Mouse (Mus musculus) brain, embryonic 18.5 days (tissue): Measurements from ENCODE around the gene Gm20219.

Source experiments
- DNase-seq: peaks from one replicate; pipeline ENCODE4 v3.0.0-alpha.2; 2012; ENCODE audit warnings: low read depth, low spot score

Gene Gm20219

DNA sequence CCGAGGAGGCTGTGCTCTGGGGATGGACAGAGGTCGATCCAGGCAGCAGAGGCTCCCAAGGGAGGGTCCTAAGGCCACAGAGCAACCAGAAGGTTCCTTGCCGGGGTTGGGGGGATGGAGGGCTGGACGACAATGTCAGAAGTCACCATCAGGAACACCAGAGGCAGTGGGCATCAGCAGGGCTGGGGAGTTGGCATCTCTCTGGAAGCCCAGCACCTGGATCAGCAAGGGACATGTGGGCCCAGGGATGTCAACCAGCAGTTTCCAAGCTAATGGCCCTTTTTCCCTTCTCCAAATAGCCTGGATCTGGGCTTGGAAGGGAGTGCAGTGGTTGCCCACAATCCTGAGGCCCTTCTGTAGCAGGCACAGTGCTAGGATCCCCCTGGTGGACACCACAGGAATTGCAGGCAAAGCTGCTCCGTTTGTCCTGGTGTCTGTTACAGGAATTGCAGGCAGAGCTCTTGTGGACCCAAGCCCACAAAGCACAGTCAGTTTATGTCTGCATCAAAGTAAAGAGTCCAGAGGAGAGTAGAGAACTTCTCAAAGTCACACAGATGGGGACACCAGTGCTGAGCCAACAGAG, 1.3 kb downstream of the Gm20219 start:
- DNase-seq, result no peak

- no peak for DNase-seq
These were observed 2.2 kb downstream of the Gm20219 start for GRCm38 (mm10) chr17:56551841-56552581.

DNA sequence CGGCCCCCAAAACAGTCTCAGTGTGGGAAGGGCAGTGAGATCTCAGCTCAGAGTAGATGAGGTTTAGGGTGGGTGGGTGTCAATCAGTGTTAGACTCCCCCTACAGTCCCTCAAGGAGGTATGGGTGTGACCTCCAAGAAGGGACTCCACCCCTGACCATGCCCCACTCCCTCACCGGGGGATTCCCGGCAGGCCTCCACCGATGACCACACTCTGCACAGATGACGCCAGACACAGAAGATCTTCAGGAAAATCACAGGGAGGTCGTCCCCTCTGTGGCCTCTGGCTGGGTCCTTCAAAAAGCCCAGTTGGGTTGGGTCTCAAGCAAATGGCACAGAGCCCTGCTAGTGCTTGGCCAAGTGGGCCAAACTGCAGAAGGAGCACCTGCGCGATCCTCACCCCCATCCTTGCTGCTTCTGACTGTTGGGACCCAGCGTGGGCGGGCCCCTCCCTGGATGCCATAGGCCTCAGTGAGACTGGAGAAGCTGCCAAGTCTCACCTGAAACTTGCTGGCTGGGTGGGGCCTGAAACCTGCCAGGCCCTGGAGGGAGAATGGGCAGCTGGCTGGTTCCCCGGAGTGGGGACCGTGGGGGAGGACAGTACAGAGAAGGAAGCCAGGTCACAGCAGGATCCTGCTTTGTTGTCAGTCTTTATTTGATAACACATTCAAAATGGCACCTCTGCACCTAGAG, 3.3 kb downstream of the Gm20219 start:
- no peak for DNase-seq

DNA sequence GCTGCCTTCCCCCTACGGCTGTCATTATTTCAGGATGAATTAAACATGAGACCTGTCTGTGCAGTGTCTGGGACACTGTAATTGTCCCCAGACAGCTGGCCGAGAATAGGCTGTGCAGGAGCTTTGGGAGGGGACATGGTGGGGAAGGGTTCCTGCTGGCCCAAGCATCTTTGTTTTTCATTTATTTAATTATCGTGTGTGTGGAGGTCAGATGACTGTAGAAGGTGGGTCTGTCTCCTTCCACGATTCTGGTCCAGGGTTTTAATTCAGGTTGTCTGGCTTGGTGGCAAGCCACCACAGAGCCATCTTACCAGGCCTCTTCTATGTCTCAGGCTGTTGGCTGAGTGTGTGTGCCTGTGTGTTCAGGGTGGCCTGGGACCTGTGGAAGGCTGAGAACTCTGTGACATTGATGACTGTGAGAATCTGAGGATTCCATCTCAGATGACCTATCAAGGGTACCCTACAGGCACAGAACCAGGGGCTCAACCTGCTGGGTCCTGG, 5.5 kb downstream of the Gm20219 start:
- no peak for DNase-seq

GRCm38 (mm10) chr17:56547846-56548604, 6.2 kb downstream of the Gm20219 start:
- no peak for DNase-seq

DNA sequence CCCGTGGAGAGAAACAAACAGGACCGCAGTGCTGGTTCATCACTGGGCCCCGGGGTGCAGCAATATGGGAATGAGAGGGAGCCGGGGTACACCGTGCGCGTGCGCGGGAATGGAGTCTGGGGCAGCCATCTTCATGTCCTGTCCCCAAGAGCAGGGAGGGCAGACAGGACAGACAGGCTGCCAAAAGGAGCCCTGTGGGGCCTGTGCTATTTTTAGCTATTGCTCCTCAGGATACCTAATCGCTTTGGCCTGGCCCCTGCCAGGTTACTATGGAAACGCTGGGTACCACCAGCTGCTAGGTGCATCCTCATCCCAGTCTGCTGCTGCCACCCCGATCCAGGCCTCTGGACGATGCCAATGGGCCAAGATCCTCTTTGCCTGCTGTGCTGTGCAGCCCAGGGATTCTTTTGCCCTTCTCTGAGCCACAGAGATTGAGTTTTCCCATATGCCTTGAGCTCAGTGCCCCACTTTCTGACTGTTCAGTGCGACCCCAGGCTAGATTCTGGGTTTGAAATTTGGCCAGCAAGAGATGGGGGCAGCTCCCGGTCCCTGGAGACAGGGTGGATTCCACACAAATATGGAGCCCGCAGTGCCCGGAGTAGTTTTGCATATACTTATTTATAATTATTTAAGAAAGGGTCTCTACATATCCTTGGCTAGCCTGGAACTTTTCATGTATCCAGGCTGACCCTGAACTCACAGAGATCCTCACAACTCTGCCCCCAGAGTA, 6.9 kb downstream of the Gm20219 start:
- DNase-seq, result no peak

DNA sequence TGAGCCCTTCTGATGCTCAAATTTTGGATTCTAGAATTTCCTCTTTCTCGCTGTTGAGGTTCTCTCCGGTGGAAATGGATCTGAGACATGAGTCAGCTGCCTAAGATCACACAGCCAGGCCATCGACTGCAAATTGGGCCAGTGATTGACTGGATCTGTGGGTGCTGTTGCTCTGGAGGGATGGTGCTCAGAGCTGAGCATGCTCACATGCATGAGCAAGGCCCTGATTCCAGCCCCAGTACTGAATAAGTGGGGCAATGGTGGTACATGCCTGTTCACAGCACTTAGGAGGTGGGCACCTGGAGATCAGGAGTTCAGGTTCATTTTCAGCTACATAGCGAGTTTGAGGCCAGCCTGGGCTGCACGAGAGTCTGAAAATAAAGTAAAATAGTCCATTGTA, 7.6 kb downstream of the Gm20219 start:
- DNase-seq, result no peak

- DNase-seq, result no peak
These were observed 8.2 kb downstream of the Gm20219 start for GRCm38 (mm10) chr17:56545945-56546344.

- no peak for DNase-seq
These were observed 9.3 kb downstream of the Gm20219 start for GRCm38 (mm10) chr17:56544699-56545387.

DNA sequence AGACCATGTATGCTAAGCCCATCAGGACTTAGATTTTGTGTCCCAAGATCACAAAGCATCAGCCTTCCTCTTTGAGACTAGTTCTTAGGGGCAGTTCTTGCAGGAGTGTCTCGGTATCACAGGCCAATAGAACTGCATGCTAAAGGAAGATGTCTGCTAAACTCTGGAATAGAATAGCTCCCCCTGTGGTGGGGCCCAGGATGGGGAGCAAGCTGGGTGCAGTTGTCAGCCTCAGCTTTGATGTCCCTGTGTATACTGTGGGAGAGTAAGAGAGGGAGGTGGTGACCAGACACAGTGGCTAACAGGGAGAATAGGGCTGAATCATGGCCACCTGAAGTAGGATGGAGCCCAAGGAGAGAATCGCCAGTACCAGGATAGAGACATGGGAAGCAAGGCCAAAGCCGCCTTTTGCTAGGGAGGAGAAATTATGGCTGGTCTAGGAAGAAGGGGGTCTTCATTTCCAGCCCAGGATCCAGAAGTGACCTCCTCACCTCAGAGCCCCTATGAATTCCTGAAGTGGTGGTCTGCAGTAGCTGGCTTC, 10.4 kb downstream of the Gm20219 start:
- no peak for DNase-seq

- DNase-seq, result no peak
These were observed 11.5 kb downstream of the Gm20219 start for GRCm38 (mm10) chr17:56542736-56543135.

GRCm38 (mm10) chr17:56540562-56540975, 13.6 kb downstream of the Gm20219 start:
- DNase-seq, result no peak

DNA sequence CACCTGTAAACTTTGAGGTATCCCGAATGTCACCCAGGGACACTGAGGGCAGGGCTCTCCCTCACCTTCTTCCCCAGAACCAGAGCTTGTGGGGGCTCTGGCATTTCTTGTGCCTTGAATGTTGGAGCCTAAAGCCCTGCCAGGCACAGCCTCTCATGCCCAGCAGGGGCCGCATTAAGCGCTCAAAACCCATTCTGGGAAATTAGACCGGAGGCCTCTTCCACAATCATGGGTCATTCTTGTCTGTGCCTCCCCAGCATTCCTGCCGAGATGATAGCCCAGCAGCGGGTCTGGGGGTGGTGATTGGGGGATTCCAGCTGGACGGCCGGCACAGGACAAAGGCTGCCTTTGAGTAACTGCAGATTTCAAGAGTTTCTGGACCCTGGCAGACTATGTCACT, 16.3 kb downstream of the Gm20219 start:
- DNase-seq, result no peak

DNA sequence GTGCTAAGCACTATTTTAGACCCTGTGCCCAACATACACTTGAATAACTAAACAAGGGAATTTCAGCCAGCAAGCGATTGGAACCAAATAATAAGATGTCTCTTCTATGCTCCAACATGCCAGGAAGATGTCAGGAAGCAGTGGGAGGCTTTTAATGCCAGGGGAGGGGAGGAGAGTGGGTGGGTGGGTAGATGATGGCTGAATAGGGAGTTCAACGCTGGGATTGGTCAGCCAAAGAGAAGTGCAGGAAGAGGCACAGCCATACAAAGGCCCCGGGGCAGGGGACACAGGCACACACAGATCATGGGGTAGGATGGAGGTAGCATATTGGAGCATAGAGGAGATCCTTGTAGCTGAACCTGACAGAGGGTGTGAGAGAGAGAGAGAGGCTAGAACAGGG, 17.3 kb downstream of the Gm20219 start:
- DNase-seq, result no peak

DNA sequence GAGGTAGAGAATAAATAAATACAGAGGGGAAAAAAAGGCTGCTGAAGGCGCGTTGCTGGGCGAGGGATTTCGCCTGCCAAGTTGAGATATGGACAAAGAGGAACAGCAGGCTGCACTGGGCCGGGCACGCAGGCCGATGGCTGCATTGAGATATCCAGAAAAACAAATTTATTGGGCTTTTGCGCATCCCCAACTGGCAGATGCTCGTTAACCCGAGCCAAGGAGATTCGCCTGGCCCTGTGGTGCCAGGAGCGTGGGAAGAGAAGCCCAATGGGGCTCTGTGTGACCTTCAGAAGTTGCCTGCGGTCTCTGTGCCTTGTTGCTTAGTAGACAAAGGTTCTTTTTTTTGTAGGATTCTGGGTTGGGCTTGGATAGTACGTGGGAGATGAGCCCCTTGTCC, 18.0 kb downstream of the Gm20219 start:
- DNase-seq, result no peak

- no peak for DNase-seq
These were observed 29.2 kb downstream of the Gm20219 start for GRCm38 (mm10) chr17:56524943-56525342.

GRCm38 (mm10) chr17:56522744-56523143, 31.4 kb downstream of the Gm20219 start:
- no peak for DNase-seq

GRCm38 (mm10) chr17:56515690-56516410, 38.3 kb downstream of the Gm20219 start:
- DNase-seq, result peak; percentile 45

DNA sequence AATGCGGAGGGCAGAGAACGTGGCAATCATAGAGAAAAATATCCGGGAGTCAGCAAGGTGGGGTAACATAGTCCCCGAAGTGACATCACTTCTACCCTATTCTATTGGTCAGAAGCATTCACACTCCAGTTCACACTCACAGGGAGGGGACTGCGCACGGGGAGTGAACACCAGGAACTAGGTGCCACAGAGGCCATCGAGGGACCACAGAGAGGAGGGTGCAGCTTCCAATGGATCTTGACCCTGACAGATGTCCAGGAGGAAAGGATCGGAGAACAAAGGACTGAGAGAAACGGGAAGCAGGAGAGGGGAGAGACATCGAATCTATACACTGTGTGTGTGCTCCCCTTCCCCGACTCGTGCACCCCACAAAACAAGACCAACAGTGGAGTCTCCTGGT, 39.3 kb downstream of the Gm20219 start:
- DNase-seq, result no peak

GRCm38 (mm10) chr17:56514330-56514729, 39.9 kb downstream of the Gm20219 start:
- no peak for DNase-seq
